1 mouse cellular context compared by ENCODE assay signal in genomic region chr12:112760154-112760926, GRCm38 (mm10).
A peak's percentile ranks its signal among the peaks of the same experiment; 100 is the strongest.
TF ChIP-seq lines count a peak whose summit lies in the region.

Pld4 (plus strand) TSS chr12:112760655.

TF ChIP-seq in CH12.LX, 34 proteins besides CTCF, POLR2A, EP300 and RAD21 (continued from another document):
- TF ChIP-seq POLR2AphosphoS2 (IDR thresholded peaks at IDR 0.05; ENCODE audit: low read depth, low read length): no peak
- peak; percentile 62; the same call in 1 of the 2 replicates for TF ChIP-seq MEF2A (IDR thresholded peaks at IDR 0.05; ENCODE audit: borderline replicate concordance, low read depth, low read length)
- no peak for TF ChIP-seq USF2 (conservative IDR thresholded peaks at IDR 0.05; ENCODE audit: low read depth, low read length)
- TF ChIP-seq ZC3H11A (IDR thresholded peaks at IDR 0.05; ENCODE audit: low read depth, low read length): no peak
